Mouse (Mus musculus) heart, adult 11 months (tissue): ENCODE measurements around the gene Baiap2.
A peak's percentile ranks its signal among the peaks of the same experiment; 100 is the strongest.

ENCODE experiments used
- DNase-seq: peaks from one replicate; pipeline ENCODE4 v3.0.0; 2022

Baiap2 gene

GRCm38 (mm10) chr11:119920668-119921067 lies 21.9 kb upstream of the Baiap2 start:
- DNase-seq = no peak

GRCm38 (mm10) chr11:119925176-119925575 lies 17.4 kb upstream of the Baiap2 start:
- peak; percentile 98 for DNase-seq

DNA sequence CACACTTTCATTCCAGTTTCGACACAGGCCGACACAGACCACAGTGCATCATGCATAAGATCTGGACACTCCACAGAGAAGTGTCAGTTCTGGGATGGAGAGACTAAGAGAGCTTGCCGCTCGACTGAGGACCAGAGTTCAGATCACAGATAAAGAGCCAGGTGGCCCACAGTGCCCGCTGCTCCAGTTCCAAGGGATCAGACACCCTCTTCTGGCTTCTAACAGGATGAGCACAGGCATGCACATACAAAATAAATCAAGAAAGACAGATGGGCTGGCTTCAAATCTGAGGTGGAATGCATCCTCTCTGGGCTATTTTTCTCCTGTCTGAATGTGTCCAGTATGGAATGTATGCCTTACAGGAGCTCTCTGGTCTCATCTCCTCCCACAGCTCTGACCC lies 15.8 kb upstream of the Baiap2 start:
- no peak for DNase-seq

DNA sequence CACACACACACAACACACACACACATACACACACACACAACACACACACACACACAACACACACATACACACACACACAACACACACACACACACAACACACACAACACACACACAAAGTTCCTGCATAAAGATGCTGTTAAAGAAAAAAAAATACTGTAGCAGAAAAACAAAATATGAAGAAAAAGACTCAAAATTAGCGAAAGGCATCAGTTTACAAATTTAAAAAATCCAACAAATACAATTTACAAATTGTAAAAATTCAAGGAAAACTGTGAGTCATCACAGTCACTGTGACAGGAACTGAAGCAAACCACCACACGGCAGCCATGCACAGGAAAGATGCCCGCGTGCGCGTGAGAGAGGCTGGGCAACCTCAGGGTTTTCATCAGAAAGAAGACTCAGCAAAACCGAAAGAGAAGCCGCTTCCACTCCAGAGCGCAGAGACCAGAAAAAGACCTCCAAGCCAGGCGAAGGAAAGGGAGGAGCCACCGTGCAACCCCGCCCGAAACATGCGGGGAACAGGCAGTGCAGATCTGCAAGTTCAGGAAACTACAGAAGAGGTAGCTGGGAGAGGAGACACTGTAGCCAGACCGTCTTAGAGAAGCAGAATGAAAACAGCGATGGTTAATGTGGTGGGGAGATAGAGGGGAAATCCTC lies 14.4 kb upstream of the Baiap2 start:
- peak; percentile 98 for DNase-seq

- DNase-seq = no peak
Measured at GRCm38 (mm10) chr11:119929603-119930265, 12.8 kb upstream of the Baiap2 start.

- no peak for DNase-seq
Measured at GRCm38 (mm10) chr11:119931809-119932208, 10.8 kb upstream of the Baiap2 start.

DNA sequence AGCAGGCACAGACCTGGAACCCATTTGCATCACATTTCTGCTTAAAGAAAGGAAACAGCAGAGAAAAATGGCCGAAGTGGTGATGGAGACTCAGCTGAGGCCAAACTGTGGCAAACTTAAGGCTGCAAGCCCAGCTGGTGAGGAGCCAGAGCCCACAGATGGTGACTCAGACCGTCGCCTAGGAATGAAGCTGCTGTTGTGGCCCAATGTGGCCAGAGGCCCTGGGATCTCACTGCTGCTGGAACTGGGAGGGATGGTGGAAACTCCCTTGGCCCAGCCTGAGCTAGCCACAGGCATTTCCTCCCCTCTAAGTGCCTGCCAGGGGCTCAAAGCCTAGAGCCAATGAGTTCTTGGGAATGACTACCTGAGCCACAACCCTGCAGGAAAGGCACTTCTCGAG lies 9.4 kb upstream of the Baiap2 start:
- DNase-seq = peak; percentile 98

DNA sequence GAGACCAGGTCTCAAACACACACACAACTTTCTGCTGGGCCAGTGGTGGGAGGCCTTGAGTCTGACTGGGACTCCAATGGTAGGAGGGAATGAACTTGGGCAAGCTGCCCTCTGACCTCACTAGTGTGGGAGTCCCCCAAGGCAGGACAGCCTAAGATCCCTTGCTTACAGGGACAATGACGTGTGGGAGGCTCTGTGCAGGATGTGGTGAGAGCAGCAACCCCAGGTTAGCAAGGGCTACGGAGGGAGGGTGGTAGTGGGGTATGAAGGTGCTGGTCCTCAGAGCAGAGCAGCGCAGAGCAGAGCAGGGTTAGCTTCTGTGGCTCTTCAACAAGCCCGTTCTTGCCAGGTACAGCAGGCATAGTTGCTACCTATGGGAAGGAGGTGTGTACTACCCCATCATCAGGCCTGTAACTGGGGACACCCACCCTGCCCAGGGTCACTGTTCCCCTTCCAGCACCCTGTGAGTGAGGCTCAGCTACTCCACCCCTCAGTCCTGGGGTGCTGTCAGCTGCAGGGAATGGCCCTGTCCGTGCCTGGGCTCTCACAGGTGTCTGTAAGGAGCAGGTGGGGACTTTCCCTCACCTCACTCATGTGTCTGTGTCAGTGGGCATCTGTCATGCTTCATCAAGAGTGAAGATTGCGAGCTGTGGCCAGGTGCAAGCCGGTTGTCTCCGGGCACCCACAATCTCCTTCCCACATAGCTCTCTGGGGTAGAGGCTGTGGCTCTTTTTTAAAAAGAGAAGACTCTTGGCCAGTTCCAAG lies 8.6 kb upstream of the Baiap2 start:
- no peak for DNase-seq

DNA sequence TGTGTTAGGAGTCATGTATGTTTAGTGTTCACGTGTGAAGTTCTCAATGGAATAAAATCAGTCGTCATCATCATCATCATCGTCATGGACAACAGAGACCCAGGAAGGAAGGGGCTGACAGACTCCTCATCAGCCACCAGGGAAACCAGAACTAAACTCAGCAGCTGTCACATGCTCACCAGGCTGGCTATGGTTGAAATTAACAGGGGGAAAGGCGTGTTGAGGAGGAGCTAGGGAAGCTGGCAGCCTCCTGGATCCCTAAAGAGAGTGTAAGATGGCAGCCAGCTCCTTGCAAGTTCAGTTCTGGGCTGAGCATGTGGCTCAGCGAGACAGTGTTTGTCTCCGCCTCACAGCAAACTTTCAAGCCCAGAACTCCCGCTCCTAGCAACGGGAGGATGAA lies 7.8 kb upstream of the Baiap2 start:
- no peak for DNase-seq

- peak; percentile 95 for DNase-seq
Measured at GRCm38 (mm10) chr11:119935457-119935856, 7.1 kb upstream of the Baiap2 start.

DNA sequence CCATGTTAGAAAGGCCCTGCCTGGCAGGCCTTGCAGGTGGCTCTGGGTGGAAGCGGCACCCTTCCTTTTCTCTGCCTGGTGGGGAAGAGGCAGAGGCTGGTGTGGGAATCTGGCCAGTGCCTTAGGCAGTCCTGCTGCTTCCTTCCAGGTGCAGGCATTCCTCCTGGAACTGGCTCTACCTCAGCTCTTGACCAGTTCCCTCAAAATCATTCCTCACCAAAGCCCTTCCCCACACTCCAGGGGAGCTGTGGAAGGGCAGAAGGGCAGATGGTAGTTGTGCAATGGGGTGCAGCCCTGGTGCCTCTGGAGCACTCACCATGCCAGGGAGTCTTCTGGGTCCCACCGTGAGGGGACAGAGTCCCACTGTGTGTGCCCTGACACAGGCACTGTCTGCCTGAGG lies 6.1 kb upstream of the Baiap2 start:
- DNase-seq = no peak

GRCm38 (mm10) chr11:119937216-119937615 lies 5.3 kb upstream of the Baiap2 start:
- no peak for DNase-seq

GRCm38 (mm10) chr11:119937772-119938502 lies 4.6 kb upstream of the Baiap2 start:
- no peak for DNase-seq

GRCm38 (mm10) chr11:119939073-119939710 lies 3.4 kb upstream of the Baiap2 start:
- DNase-seq = no peak

GRCm38 (mm10) chr11:119939711-119940106 lies 2.9 kb upstream of the Baiap2 start:
- DNase-seq = no peak

- no peak for DNase-seq
Measured at GRCm38 (mm10) chr11:119940142-119940541, 2.4 kb upstream of the Baiap2 start.

GRCm38 (mm10) chr11:119941794-119942193 lies 769 bp upstream of the Baiap2 start:
- no peak for DNase-seq

DNA sequence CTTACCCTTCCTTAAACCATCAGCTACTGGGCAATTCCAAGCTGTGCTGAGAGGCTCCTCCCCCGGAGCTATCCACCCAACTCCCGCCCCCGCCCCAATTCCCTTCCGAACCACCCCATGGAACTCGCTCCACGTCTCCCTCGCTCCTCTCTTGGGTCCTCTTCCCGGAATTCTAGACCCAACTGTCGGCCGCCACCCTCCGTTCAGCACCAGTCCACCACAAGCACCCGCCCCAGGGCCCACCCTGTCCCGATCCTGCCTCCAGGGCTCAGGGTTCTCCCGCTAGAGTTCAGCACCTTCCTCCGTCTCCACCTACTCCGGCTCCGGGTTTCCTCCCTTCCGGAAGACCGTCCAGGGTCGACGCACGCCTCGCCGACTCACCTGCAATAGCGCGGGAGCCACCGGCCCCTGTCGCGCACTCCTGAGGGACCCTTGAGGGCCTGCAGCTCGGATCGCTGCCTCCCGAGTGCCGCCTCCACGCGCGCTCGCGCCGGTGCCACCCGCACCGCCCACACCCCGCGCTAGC lies 299 bp upstream of the Baiap2 start:
- DNase-seq = no peak

- peak; percentile 94 for DNase-seq
Measured at GRCm38 (mm10) chr11:119943428-119943988, 945 bp downstream of the Baiap2 start.

DNA sequence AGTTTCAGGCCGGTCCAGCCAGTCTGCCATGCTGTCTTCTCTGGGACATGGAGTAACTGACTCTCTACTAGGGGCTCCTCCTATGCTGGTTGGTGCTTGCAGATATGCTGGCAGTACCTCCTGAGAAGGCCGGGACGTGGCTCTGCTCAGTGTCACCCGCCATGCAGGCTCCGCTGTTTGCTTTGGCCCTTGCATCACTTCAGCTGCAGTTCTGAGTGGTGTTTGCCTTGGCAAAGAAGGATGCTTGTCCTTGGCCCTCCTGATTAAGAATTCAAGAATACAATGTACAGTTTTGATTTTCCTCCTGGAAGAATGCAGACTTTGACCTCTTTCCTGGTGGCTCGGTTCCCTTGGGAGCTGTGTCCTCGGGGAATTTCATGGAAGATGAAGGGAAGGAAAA lies 2.8 kb downstream of the Baiap2 start:
- peak; percentile 98 for DNase-seq

GRCm38 (mm10) chr11:119947426-119947825 lies 4.9 kb downstream of the Baiap2 start:
- no peak for DNase-seq

DNA sequence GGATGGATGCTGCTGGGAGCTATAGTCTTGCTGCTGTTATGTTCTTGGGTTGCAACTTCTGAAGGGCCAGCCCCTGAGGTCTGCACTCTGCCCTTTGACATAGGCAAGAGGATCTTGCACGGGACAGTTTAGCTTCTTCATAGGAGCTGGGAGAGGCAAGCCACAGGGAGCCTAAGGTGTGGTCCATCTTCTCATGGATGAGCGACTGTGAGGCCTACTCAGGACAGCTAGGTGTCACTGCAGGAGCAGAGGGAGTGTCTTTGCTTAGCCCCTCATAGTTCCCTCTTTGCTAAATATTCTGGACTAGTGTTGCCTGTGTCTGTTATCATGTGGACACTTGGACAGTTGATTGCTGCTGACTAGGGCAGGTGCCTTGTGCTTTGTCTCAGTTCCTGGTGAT lies 5.3 kb downstream of the Baiap2 start:
- no peak for DNase-seq
